Mouse (Mus musculus): ENCODE results near the gene Igf1r.

Gene Igf1r

DNA sequence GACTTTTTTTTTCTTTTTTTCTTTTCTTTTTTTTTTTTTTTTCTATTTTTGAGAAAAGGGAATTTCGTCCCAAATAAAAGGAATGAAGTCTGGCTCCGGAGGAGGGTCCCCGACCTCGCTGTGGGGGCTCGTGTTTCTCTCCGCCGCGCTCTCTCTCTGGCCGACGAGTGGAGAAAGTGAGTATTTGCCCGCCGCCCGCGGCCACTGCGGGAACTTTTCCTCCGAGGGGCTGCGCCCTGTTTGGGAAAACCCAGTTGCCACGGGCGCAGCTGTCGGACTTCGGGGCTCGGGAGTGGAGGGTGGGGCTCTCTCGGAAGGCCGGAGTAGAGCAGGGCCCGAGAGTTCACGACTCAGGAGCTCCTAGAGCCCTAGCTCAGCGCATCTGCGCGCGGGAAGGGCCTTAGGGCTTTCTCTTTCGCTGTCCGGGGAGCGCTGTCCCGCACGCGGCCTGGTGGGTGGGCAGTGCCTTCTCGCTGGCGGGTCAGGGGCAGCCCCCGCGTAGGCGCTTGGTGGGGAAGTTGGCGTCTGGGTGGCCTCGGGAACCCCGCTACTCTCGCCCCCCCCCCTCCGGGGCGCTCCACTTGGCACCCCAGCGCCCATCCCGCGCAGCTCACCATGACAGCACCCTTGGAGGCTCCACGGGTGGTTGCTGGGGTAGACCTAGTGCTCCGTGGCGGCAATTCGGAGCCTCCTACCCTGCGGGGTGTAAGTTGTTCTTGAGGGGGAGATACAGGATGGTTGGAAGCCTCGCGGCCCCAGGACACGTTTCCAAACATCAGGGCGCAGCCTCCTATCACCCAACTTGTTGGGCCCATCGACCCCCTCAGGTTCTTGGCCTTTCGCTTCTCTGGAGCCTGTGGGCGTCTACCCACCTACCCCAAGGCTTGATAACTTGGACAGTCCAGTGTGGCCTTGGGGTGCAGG is at the start of gene Igf1r:
Igf1r (plus strand) TSS at position 51 of the 924 bp plus-strand sequence.
- DNase-seq = peak; percentile 77

DNA sequence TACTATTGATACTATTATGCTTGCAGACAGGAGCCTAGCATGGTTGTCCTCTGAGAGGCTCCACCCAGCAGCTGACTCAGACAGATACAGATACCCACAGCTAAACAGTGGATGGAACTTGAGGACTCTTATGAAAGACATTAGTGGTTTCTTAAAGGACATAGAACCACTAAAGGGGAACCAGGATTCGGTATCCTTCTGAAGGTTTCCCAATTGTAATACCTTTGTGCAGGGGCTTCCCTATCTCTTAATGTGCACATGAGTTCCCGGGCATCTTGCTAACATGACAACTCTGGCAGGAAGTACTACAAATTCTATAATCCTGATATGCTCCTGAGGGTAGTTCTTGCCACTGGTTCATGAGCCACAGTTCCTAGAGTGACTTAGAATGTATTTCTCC is 46.3 kb upstream of the Igf1r start:
- DNase-seq = no peak

DNA sequence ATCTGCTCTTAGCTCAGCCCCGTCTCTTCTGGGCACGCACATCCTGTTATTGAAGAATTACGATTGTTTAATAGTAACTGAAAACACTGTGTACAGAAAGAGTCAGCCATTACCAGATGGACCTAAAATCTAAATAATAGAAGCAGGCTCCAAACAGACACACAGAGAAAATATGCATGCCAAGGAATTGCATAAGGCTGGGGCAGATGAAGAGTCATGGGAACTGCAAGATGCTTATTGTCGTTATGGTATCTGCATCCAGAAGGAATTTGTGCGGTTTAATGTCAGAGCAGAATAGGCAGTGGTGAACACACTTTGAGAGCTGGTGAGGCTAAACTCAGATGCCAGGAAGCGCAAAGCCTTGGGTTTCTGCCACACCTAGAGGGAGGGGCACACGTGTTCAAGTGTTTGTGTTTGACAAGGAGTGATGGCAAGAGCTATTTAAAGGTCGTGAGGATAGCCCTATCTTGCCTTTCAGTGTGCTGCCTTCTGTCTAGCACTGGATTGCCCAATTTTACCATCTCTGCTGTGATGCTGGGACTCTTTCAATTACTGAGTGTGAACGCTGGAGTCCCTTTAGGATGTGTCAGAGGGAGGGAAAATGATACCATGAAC is 44.7 kb upstream of the Igf1r start:
- DNase-seq = no peak

DNA sequence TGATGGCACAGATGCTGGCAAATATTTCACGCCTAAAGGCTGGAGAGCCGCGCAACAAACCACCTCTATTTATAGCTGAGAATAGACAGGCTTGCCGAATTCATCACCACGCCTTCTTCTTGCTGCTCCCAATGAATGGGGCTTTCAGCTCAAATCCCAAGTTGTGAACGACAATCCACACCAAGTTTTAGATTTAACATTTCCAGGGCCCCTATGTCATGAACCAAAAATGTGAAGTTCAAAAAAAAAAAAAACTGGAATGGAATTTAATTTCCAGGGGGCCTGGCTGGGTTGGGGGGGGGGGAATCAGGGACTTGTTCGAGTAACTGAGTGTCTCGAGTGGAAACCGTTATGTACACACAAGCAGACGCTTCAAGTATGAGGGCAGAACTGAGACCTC is 42.1 kb upstream of the Igf1r start:
- DNase-seq = peak; percentile 70

DNA sequence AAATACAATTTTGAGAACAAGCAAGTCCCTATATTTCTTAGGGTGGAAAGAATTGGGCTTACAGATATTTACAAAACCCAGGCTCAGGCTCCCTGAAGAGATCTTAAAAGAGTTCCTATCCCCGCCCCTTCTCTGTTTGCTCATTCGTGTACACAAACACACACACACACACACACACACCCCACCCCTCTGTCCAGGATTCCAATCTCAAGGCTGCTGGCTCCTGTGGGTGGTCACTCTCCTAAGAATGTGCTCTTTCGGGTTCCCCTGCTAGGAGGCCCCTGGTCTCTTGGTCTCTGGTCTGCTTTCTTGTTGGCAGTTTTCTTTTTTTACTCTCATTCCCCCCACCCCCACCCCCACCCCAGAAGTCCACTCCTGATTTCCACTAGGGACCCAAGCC is 41.7 kb upstream of the Igf1r start:
- DNase-seq = peak; percentile 62

DNA sequence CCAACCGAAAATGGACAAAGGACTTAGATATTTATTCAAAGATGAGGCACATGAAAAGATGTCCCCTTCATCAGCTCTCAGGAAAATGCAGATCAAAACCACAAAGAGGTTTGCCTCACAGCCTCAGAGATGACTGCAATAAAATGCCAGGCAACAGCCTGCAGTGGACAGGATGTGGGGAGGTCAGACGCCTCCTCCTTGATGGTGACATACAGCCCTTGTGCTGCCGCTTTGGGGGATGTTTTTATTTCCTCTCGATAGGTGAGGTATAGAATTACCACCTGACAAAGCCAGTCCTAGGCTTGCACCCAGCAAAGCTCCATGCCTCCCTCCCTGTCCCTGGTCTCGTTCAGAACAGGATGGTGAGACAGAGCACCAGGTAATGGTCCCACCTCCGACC is 40.8 kb upstream of the Igf1r start:
- DNase-seq = peak; percentile 21

DNA sequence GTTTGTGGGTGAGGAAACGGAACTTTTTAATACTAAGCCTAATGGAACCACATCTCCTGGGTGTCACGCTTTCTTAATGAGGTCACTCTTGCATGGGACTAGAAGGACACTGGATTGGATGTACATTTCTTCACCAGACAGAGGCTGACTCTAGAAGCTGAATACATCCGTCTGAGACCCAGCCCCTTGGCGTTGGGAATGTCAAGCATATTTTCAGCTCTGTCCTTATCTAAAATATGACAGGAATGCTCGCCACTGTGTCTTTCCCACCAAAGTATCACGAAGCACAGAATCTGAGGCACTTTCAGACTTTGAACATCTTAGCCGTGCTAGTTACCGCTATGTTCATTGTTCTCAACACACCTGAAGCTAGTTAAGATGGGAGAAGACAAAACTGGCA is 35.7 kb upstream of the Igf1r start:
- DNase-seq = no peak

DNA sequence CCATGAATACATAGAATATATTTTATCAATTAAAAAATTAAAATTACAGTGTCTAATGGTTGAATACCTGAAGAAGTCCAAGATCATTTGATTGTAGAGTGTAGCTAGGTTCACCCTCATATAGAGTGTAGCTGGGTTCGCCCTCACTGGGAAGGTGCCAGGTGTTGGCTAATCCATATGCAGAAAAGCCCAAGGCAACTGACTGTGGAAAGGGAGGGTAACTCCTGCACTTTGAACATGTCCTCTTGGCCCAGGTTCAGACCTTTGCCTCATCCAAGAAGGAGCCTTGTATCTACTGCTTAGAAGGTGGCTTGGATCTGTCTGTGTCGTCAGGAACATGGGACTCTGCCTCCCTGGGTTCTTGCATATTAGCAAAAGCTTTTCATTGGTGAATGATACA is 34.9 kb upstream of the Igf1r start:
- DNase-seq = no peak

DNA sequence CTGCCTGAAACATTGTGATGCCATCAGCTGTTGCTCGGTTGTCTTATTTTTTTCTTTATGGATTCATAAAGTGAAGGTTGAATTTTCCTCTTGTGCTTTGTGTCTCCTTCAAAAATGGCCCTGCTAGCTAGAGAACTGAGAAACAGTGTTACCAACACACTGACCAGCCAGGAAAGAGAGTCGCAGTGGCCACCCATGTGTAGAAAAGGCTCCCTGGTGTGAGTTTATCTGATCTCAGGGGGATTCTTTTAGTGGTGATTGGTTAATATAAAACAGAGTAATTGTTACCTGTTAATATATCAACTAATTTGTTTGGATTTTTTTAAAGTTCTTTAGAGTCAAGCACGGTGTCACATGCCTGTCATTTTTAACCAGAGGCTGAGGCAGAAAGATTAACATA is 33.2 kb upstream of the Igf1r start:
- no peak for DNase-seq

DNA sequence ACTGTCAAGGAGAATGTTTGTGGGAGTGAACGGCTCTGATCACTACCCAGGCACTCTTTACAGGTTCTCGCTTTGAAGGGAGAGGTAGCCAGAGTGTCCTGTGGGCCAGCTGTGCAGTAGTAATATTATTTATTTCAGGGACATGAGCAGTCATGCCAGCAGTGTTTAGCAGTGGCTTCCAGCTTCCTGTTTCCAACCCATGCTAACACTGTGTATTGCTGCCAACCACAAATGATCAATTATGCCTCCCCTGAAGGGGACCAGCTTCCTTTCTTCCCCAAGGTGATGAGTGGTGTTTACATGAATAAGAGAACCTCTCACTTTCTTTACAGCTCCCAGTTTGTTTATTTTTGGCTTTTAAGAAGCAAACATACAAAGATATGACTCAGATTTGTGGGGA is 28.4 kb upstream of the Igf1r start:
- DNase-seq = no peak

DNA sequence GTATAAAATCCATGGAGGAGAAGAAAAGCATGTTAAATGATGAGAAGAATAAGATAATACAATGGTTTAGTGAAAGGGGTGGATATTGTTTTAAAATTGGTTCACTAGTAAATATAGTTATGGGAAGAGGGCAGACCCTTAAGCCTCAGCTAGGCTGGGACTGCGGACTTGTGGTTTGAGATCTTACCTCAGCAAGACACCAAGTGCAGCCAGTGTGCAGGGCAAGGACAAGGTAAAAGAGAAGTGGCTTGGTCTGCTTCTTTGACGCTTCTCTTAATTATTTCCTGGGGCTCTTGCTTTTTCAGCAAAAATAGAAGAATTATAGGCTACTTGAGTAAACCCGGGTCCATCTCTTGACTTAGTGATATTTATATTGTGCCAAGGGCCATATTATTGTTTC is 22.5 kb upstream of the Igf1r start:
- no peak for DNase-seq

DNA sequence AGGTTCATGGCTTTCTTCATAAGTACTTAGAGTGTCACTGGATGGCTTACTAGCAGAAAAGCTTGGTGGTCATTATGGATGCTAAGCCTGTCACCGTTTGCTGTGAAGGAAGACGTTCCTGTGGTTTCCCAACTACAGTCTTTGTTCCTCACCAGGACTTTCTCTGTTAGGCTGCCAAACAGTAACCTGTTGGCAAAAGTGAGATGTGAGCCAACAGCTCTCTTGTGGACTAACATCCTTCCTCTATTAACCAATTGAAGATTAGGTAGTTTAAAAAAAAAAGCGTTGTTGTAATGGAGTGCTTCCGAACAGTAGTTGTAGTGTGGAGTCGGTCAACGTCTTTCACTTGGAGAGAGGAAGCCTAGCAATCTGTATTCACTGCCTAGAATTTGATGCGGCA is 15.8 kb upstream of the Igf1r start:
- no peak for DNase-seq

DNA sequence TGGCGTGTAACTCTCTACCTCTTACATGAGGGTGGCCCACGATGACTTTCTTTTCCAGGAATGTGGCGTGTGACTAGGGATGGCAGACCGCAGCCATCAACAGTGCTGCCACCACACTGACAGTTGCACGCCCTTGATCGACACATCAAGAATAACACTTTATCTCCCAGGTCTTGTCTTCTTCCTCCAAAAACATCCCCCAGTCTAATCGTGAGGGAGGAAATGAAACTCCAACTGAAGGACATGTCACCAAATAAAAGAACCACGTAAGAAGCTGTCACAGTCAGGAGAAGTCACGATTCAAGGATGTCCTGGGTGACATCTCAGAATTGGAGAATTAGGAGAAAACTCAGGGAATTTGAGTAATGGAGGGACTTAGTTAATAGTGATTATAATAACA is 8.8 kb upstream of the Igf1r start:
- no peak for DNase-seq

DNA sequence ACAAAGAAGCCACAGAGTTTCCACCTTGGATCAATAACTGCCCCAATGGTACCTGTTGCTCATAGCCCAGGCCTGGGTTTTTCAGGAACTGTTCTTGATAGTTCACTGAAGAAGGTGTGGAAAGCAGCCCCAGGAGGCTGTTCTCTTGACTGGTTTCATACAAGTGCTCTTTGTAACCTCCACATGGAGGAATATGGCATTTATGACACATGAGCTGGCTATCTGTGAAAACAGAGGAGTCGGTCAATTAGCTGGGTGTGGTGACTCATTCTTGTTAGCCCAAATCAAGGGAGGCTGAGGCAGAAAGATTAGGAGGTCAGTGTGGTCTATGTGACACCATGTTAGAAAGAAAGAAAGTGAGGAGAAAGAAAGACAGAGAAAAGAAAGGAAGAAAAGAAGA is 5.7 kb upstream of the Igf1r start:
- DNase-seq = no peak

DNA sequence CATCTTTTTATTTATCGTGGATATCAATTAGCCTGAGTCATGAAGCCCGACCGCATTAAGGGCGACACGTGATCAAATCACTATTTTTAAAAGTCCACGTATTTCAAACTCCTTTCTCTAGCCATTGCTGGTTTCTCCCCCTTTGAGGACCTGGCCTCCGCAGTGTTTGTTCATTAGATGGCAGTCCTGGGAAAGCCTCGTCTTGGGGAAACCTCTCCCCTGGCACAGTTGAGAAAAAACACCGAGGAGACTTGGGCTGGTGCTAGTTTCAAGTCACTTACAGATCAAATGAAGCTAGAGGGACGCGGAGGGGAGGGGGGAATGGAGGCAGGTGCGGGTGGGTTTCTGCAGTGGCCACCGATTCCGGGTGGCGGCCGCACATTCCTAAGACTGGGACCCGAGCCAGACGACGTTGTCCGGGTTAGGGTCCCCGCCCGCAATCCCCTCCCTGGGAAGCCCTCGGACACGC is 2.2 kb upstream of the Igf1r start:
- DNase-seq = no peak

DNA sequence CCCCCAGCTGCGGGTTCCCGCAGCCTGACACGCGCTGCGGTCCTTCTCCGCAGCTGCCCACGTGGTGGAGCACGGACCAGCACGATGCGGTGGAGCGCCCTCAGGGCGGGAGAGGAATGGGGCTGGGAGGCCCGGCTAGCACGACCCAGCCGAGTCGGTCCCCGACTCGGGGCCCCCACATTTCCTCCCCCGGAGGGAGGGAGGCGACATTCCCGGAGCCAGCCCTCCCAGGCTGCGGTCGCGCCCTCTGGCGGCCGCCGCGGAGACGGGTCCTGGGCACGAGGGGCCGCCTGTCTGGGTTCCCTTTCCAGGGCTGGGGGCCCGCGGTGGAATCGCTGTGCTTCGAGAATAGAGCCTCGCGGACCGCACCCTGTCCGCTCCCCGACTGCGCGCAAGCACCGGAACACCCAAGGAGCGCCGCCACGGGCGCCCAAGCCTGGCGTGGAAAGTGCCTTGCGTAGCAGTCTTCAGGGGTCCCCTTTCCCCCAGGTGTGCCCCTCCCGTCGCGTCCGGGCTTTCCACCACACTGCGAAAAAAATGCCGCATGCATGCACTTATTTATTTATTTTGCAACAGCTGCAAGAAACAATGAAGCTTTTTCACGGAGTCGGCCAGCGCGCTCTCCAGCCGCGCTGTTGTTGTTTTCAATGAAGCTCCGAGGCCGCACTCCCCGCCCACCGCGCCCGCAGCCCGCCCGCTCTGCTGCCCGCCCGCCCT is 1.7 kb upstream of the Igf1r start:
- peak; percentile 94 for DNase-seq

DNA sequence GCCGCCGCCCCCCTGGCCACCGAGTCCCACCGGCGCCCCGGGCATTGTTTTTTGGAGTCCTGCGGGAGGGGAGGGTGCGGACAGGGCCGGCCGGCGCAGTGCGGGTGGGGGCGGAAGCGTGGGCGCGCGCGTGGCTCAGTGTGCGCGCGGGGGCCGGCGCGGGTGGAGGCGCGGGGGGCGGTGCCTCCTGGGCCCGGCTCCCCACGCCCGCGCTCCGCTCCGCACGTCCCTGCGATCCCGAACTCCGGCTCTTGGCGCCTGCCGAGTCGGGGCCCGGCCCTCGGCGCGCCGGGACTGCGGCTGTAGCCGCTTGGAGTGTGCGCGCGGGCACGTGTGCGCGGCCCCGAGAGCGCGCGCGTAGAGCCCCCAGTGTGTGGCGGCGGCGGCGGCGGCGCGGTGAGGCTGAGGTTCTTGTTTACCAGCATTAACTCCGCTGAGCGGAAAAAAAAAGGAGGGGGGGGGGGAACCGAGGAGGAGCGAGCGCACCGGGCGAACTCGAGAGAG is 1.0 kb upstream of the Igf1r start:
- peak; percentile 98 for DNase-seq

DNA sequence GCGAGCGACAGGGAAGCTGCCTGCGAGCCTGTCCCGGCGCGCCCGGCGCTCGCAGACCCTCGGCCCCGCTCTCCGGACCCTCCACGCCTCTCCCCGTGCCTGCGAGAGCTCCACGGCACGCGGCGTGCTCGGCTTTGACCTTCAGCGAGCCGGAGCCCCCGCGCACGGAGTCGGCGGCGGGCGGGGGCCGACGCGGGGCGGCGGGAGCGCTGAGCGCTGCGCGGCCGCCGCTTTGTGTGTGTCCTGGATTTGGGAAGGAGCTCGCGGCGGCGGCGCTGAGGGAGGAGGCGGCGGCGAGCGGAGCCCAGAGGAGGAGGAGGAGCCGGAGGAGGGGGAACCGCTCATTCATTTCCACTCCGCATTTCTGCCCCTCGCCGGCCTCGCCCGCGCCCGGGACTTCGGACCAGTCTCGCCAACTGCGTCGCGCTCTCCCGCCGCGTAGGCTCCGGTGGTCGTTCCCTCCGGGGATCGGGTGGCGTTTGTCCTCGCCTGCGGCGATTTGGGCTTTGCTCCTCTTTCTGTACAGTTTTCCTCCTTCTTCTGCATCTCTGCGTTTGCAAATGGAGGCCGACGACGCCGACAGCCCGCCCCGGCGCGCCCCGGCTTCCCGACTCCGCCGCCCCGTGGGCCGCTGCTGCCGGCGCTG is 468 bp upstream of the Igf1r start:
- DNase-seq = peak; percentile 88

DNA sequence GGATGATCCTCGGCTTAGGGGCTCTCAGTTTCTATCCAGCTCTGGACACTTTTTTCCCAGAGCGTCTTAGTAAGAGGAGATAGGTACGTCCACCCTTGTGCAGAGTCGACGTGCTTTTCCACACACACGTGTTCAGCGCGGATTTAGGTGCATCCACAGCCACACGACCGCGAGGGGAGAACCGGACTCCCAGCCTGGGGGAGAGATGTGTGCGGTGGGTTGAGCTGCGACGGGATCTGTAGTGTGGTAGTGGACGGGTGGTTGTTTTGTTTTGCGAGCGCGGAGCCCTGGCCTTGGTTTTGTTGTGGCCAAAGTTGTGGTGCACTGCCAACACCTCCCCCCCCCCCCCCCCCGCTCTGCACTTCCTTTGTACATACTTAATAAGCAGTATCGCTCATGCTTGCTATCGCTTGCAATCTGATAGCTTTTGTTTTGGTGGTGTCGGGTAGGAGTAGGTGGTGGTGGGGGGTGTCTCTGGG is 1.2 kb downstream of the Igf1r start:
- DNase-seq = peak; percentile 44

DNA sequence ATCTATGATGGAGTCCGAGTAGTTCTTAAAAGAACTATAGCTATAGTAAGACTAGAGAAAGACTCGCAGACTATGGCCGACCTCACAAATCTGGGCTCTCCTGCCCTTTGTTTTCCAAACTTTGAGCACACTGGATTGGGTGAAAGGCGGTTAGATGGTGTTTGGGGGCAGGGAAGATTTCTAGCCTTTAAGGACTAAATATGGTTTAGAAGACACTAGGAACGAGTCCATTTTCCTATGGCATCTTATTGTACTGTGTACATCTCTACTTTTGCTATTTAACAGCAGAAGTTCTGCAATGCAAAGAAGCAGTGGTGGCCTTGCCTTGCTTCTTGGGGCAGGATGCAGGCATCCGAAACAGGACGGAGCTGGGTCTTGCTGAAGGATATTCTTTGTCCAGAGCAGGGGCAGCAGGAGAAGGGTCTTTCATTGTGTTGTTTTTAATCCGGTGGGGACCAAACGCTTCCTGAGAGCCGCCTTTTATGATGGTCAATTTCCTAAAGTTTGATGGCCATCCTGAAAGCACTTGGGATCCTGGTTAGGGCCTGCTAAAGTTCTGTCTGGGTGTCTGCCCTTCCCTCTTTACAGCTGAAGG is 2.1 kb downstream of the Igf1r start:
- DNase-seq = peak; percentile 39

DNA sequence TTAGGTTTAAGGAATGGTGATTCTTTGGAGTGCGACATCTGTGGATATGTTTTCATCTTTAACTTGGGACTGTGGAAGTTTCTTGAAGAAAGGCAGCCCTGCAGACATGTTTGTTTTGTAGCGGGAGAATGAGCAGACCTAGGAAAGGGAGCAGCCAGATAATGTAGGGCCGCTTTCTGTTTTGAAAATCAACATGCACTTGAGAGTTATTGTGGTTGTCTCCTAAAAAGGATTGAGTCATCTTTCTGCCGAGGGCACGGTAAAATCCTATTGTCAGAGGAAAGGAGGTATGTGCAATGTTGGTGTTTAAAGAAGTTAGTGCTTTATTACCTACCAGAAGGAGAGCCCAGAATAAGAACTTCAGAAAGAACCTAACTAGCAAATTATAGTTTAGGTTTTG is 2.6 kb downstream of the Igf1r start:
- no peak for DNase-seq

DNA sequence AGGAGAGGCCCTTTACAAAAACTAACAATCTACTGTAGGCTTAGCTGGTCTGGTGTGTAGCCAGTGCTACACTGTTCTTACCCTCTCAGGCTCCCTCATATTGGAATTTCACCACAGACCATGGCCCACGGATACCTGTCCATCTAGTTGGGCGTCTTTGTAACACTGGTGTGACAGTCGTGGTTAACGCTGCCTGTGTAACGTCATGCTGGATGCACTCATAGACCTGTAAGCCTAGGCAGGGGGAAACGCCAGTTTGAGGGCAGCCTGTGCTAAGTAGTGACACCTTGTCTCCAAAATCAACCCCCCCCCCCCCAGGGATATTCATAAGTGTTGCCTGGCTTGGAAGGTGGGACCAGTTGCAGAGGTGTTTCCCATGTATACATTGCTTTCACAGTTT is 4.7 kb downstream of the Igf1r start:
- DNase-seq = no peak

All from embryo, embryonic 11 days (tissue).